Mouse (Mus musculus): Measurements from ENCODE around the gene Rai1. TPM values are rescaled to one million over a fixed set of nuclear protein-coding genes. Genes with fewer than 3 reads are reported as not detected.

Gene Rai1
- total and polyA plus RNA-seq, 2 experiments, result 2.7 to 12.9 TPM

GRCm38 (mm10) chr11:60210305-60210724 lies 105.5 kb downstream of the Rai1 start:
- peak overlapping the region; percentile 75 for H3K4me3 ChIP-seq (ENCODE audit: insufficient read depth, low read depth, low read length)
- no peaks in the 10 kb centered on the region; the same call in 1 of the 2 replicates for H3K36me3 ChIP-seq (ENCODE audit: control insufficient read depth, insufficient read depth, low read length)
- WGBS, result under 1% methylated on average over 47 of the region's 47 CpGs
- peaks cover 52% of the 10 kb centered on the region for H3K4me1 ChIP-seq (ENCODE audit: control insufficient read depth, insufficient read depth, low read length)
- DNase-seq (ENCODE audit: extremely low read depth, low read depth, low spot score), result peak; percentile 78
- no peaks in the 10 kb centered on the region for H3K27me3 ChIP-seq (ENCODE audit: control insufficient read depth, insufficient read depth, low read length)
- peak overlapping the region; percentile 88 for H3K27ac ChIP-seq (replicated peaks; ENCODE audit: insufficient read depth, low read depth, low read length)
- peak overlapping the region; percentile 88 for H3K9ac ChIP-seq (ENCODE audit: low read depth, low read length)
- no peak for TF ChIP-seq CTCF (IDR thresholded peaks at IDR 0.05; ENCODE audit: low read depth, low read length)
- peak; percentile 96 for TF ChIP-seq POLR2A (IDR thresholded peaks at IDR 0.05; ENCODE audit: extremely low read depth, insufficient read depth, low read length)
- peaks cover 14% of the 10 kb centered on the region; the same call in 1 of the 2 replicates for H3K79me2 ChIP-seq (ENCODE audit: control insufficient read depth, insufficient read depth, low read length)

GRCm38 (mm10) chr11:60211152-60211551 lies 106.3 kb downstream of the Rai1 start:
- Histone ChIP-seq H3K4me3 (ENCODE audit: insufficient read depth, low read depth, low read length) (no peak overlapping the region), H3K27ac (replicated peaks; ENCODE audit: insufficient read depth, low read depth, low read length) (peak overlapping the region; percentile 59), H3K9ac (ENCODE audit: low read depth, low read length) (peak overlapping the region; percentile 35), H3K79me2 (ENCODE audit: control insufficient read depth, insufficient read depth, low read length) (peaks cover 19% of the 10 kb centered on the region; the same call in 1 of the 2 replicates), H3K27me3 (ENCODE audit: control insufficient read depth, insufficient read depth, low read length) (no peaks in the 10 kb centered on the region), H3K4me1 (ENCODE audit: control insufficient read depth, insufficient read depth, low read length) (peaks cover 44% of the 10 kb centered on the region), H3K36me3 (ENCODE audit: control insufficient read depth, insufficient read depth, low read length) (no peaks in the 10 kb centered on the region)
- peak; percentile 41 for DNase-seq (ENCODE audit: extremely low read depth, low read depth, low spot score)
- TF ChIP-seq POLR2A (IDR thresholded peaks at IDR 0.05; ENCODE audit: extremely low read depth, insufficient read depth, low read length), result no peak
- no peak for TF ChIP-seq CTCF (IDR thresholded peaks at IDR 0.05; ENCODE audit: low read depth, low read length)
- 32% methylated on average over 3 of the region's 3 CpGs for WGBS

DNA sequence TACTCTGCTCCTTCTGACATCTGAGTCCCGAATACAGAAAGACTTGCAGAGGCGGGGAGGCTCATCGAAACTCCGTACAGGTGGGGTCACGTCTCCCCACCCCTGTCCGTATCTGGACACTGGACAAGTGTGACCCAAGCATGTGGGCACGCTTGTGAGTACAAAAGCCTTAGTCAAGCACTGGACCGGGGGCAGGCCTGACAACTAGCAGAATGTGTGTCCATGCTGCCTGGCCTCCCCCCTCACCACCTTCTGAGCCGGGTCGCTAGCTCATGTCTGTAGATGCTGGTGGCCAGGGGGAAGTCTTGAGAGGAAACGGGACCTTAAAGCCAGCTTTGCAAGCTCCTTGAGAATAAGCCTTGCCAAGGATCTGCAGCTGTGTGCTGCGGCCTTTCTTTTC lies 106.9 kb downstream of the Rai1 start:
- Histone ChIP-seq H3K27me3 (ENCODE audit: control insufficient read depth, insufficient read depth, low read length) (no peaks in the 10 kb centered on the region), H3K9ac (ENCODE audit: low read depth, low read length) (no peak overlapping the region), H3K27ac (replicated peaks; ENCODE audit: insufficient read depth, low read depth, low read length) (no peak overlapping the region), H3K4me3 (ENCODE audit: insufficient read depth, low read depth, low read length) (no peak overlapping the region), H3K36me3 (ENCODE audit: control insufficient read depth, insufficient read depth, low read length) (no peaks in the 10 kb centered on the region), H3K4me1 (ENCODE audit: control insufficient read depth, insufficient read depth, low read length) (peaks cover 39% of the 10 kb centered on the region), H3K79me2 (ENCODE audit: control insufficient read depth, insufficient read depth, low read length) (peaks cover 19% of the 10 kb centered on the region; the same call in 1 of the 2 replicates)
- TF ChIP-seq CTCF (IDR thresholded peaks at IDR 0.05; ENCODE audit: low read depth, low read length) (no peak), POLR2A (IDR thresholded peaks at IDR 0.05; ENCODE audit: extremely low read depth, insufficient read depth, low read length) (no peak)
- WGBS, result 56% methylated on average over 12 of the region's 12 CpGs
- no peak for DNase-seq (ENCODE audit: extremely low read depth, low read depth, low spot score)

GRCm38 (mm10) chr11:60213266-60213665 lies 108.5 kb downstream of the Rai1 start:
- H3K79me2 ChIP-seq (ENCODE audit: control insufficient read depth, insufficient read depth, low read length), result peaks cover 30% of the 10 kb centered on the region
- TF ChIP-seq POLR2A (IDR thresholded peaks at IDR 0.05; ENCODE audit: extremely low read depth, insufficient read depth, low read length) (no peak), CTCF (IDR thresholded peaks at IDR 0.05; ENCODE audit: low read depth, low read length) (no peak)
- peaks cover 27% of the 10 kb centered on the region for H3K4me1 ChIP-seq (ENCODE audit: control insufficient read depth, insufficient read depth, low read length)
- no peak overlapping the region for H3K4me3 ChIP-seq (ENCODE audit: insufficient read depth, low read depth, low read length)
- 60% methylated on average over 6 of the region's 6 CpGs for WGBS
- DNase-seq (ENCODE audit: extremely low read depth, low read depth, low spot score), result no peak
- H3K27ac ChIP-seq (replicated peaks; ENCODE audit: insufficient read depth, low read depth, low read length), result no peak overlapping the region
- no peak overlapping the region for H3K9ac ChIP-seq (ENCODE audit: low read depth, low read length)
- H3K27me3 ChIP-seq (ENCODE audit: control insufficient read depth, insufficient read depth, low read length), result no peaks in the 10 kb centered on the region
- H3K36me3 ChIP-seq (ENCODE audit: control insufficient read depth, insufficient read depth, low read length), result no peaks in the 10 kb centered on the region

GRCm38 (mm10) chr11:60216671-60217070 lies 111.9 kb downstream of the Rai1 start:
- Histone ChIP-seq H3K4me1 (ENCODE audit: control insufficient read depth, insufficient read depth, low read length) (peaks cover 25% of the 10 kb centered on the region), H3K9ac (ENCODE audit: low read depth, low read length) (no peak overlapping the region), H3K27ac (replicated peaks; ENCODE audit: insufficient read depth, low read depth, low read length) (no peak overlapping the region), H3K79me2 (ENCODE audit: control insufficient read depth, insufficient read depth, low read length) (peaks cover 44% of the 10 kb centered on the region), H3K4me3 (ENCODE audit: insufficient read depth, low read depth, low read length) (no peak overlapping the region), H3K36me3 (ENCODE audit: control insufficient read depth, insufficient read depth, low read length) (no peaks in the 10 kb centered on the region), H3K27me3 (ENCODE audit: control insufficient read depth, insufficient read depth, low read length) (no peaks in the 10 kb centered on the region)
- whole genome bisulfite sequencing, result 93% methylated on average over 1 of the region's 1 CpGs
- no peak for TF ChIP-seq CTCF (IDR thresholded peaks at IDR 0.05; ENCODE audit: low read depth, low read length)
- no peak for TF ChIP-seq POLR2A (IDR thresholded peaks at IDR 0.05; ENCODE audit: extremely low read depth, insufficient read depth, low read length)
- no peak for DNase-seq (ENCODE audit: extremely low read depth, low read depth, low spot score)

DNA sequence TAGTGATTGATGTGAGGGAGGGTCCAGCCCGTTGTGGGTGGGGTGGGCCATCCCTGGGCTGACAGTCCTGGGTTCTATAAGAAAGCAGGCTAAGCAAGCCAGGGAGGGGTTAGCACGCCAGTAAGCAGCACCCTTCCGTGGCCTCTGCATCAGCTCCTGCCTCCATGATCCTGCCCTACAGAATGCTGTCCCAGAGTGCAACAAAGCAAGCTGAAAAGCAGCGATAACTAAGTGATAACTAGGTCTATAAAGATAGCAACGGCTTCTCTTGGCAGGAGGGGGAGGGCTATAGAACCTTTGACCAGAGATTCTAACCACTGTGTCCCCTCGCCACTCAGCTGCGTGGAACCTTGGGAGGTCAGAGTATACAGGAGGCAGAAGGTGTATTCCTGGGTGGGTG lies 112.7 kb downstream of the Rai1 start:
- no peak for DNase-seq (ENCODE audit: extremely low read depth, low read depth, low spot score)

More for the DNA sequence above, 112.7 kb downstream of the Rai1 start:
- Histone ChIP-seq H3K27ac (replicated peaks; ENCODE audit: insufficient read depth, low read depth, low read length) (no peak overlapping the region), H3K4me3 (ENCODE audit: insufficient read depth, low read depth, low read length) (no peak overlapping the region), H3K36me3 (ENCODE audit: control insufficient read depth, insufficient read depth, low read length) (no peaks in the 10 kb centered on the region), H3K27me3 (ENCODE audit: control insufficient read depth, insufficient read depth, low read length) (no peaks in the 10 kb centered on the region), H3K4me1 (ENCODE audit: control insufficient read depth, insufficient read depth, low read length) (peaks cover 21% of the 10 kb centered on the region), H3K9ac (ENCODE audit: low read depth, low read length) (no peak overlapping the region), H3K79me2 (ENCODE audit: control insufficient read depth, insufficient read depth, low read length) (peaks cover 44% of the 10 kb centered on the region)
- WGBS, result 84% methylated on average over 7 of the region's 7 CpGs
- no peak for TF ChIP-seq POLR2A (IDR thresholded peaks at IDR 0.05; ENCODE audit: extremely low read depth, insufficient read depth, low read length)
